ENCODE assay signal across 30 mouse cellular contexts in genomic region chr12:89376600-89376999, GRCm38 (mm10).
DNase-seq lines count a peak whose midpoint lies in the region; ATAC-seq and TF ChIP-seq lines count a peak whose summit lies in the region.
"Had no signal": no experiment of that assay in that cellular context is flagged by ENCODE, and none has a peak within 500 bp of the region (broad histone marks: within the 10 kb centered on the region; RNA-seq: fewer than 3 reads in every experiment).

No protein-coding gene starts in this region.

- H3K9ac ChIP-seq in hindbrain, embryonic 13.5 days: no peak overlapping the region
- no peak overlapping the region for H3K9ac ChIP-seq in hindbrain, embryonic 12.5 days
- H3K9ac ChIP-seq: embryonic facial prominence, embryonic 13.5 days; liver, embryonic 15.5 days; lung, embryonic 15.5 days; neural tube, embryonic 15.5 days had no signal

- no peak for TF ChIP-seq CTCF in cortical plate, adult 2 months (IDR thresholded peaks at IDR 0.05; ENCODE audit: extremely low read depth, insufficient read depth, low read length)
- no peak for TF ChIP-seq CTCF in olfactory bulb, adult 2 months (IDR thresholded peaks at IDR 0.05; ENCODE audit: insufficient read depth, low read depth, low read length)

- H3K36me3 ChIP-seq in hindbrain, embryonic 13.5 days: no peaks in the 10 kb centered on the region
- H3K36me3 ChIP-seq in hindbrain, embryonic 12.5 days: no peaks in the 10 kb centered on the region
- H3K36me3 ChIP-seq: embryonic facial prominence, embryonic 13.5 days; G1E; heart, embryonic 10.5 days; limb, embryonic 10.5 days; liver, embryonic 15.5 days; lung, embryonic 15.5 days; neural tube, embryonic 15.5 days had no signal

- no peak for ATAC-seq in hindbrain, embryonic 13.5 days (ENCODE audit: low FRiP score)
- ATAC-seq in hindbrain, embryonic 12.5 days (ENCODE audit: low FRiP score): no peak
- ATAC-seq: inflammation-experienced regulatory T-cells, adult 6 months; Patski had no signal

- intact Hi-C loops in left cerebral cortex, postnatal 14 days (cut with DNase I): loop anchor here (5.0 kb wide), 1 partner anchor 44 kb away; no protein-coding TSS in a partner anchor
- intact Hi-C loops in left cerebral cortex, postnatal 4 days (cut with DNase I): loop anchor here (10.0 kb wide), 1 partner anchor 242 kb away; no protein-coding TSS in a partner anchor

- WGBS in hindbrain, embryonic 13.5 days: 70% methylated on average over 1 of the region's 1 CpGs
- 86% methylated on average over 1 of the region's 1 CpGs for WGBS in hindbrain, embryonic 12.5 days
- 16% methylated on average over 1 of the region's 1 CpGs for WGBS in olfactory bulb, adult 2 months

- no peak overlapping the region for H3K4me3 ChIP-seq in hindbrain, embryonic 13.5 days
- H3K4me3 ChIP-seq in hindbrain, embryonic 12.5 days: no peak overlapping the region
- no peak overlapping the region for H3K4me3 ChIP-seq in cortical plate, adult 2 months (ENCODE audit: insufficient read depth, low read length)
- H3K4me3 ChIP-seq in olfactory bulb, adult 2 months (ENCODE audit: insufficient read depth, low read depth, low read length): no peak overlapping the region
- H3K4me3 ChIP-seq: embryonic facial prominence, embryonic 13.5 days; erythroblast, embryonic 14.5 days; heart, embryonic 10.5 days; limb, embryonic 10.5 days; liver, embryonic 15.5 days; lung, embryonic 15.5 days; neural tube, embryonic 15.5 days had no signal

- DNase-seq in left cerebral cortex, postnatal 14 days (ENCODE audit: low spot score in 2 of 2): peak; percentile 22 to 41
- DNase-seq in left cerebral cortex, postnatal 4 days: no peak
- DNase-seq in yolk sac, embryonic 10.5 days (ENCODE audit: low spot score): no peak
- DNase-seq: adrenal gland, adult 2 months; B cell, adult 2 months; cerebellum, adult 11-12 months; cerebellum, postnatal 25 days; embryo, embryonic 11 days; gastrocnemius, postnatal 10 days; heart, postnatal 4 days; kidney, adult 18-20 months; kidney, postnatal 4 days; liver; lung, postnatal 4 days had no signal

- H3K27me3 ChIP-seq in hindbrain, embryonic 13.5 days: no peaks in the 10 kb centered on the region
- H3K27me3 ChIP-seq in hindbrain, embryonic 12.5 days: no peaks in the 10 kb centered on the region
- H3K27me3 ChIP-seq: CH12.LX; embryonic facial prominence, embryonic 13.5 days; liver, embryonic 15.5 days; lung, embryonic 15.5 days; neural tube, embryonic 15.5 days; Patski had no signal

- H3K4me1 ChIP-seq in hindbrain, embryonic 13.5 days (replicated peaks): peaks cover 14% of the 10 kb centered on the region
- no peaks in the 10 kb centered on the region for H3K4me1 ChIP-seq in hindbrain, embryonic 12.5 days
- peaks cover 2% of the 10 kb centered on the region; the same call in 1 of the 2 replicates for H3K4me1 ChIP-seq in cortical plate, adult 2 months (ENCODE audit: control insufficient read depth, insufficient read depth, low read length)
- peaks cover 4% of the 10 kb centered on the region; the same call in 1 of the 2 replicates for H3K4me1 ChIP-seq in olfactory bulb, adult 2 months (ENCODE audit: control insufficient read depth, insufficient read depth, low read length)
- H3K4me1 ChIP-seq: embryonic facial prominence, embryonic 13.5 days; limb, embryonic 10.5 days; liver, embryonic 15.5 days; lung, embryonic 15.5 days had no signal

- no peak overlapping the region for H3K4me2 ChIP-seq in hindbrain, embryonic 13.5 days
- H3K4me2 ChIP-seq in hindbrain, embryonic 12.5 days (replicated peaks): no peak overlapping the region
- H3K4me2 ChIP-seq: embryonic facial prominence, embryonic 13.5 days; liver, embryonic 15.5 days; lung, embryonic 15.5 days; neural tube, embryonic 15.5 days had no signal

- TF ChIP-seq POLR2A in cortical plate, adult 2 months (IDR thresholded peaks at IDR 0.05; ENCODE audit: extremely low read depth, insufficient read depth, low read length): no peak
- TF ChIP-seq POLR2A in olfactory bulb, adult 2 months (IDR thresholded peaks at IDR 0.05; ENCODE audit: insufficient read depth, low read depth, low read length): no peak

- H3K9me3 ChIP-seq in hindbrain, embryonic 13.5 days: no peaks in the 10 kb centered on the region
- no peaks in the 10 kb centered on the region for H3K9me3 ChIP-seq in hindbrain, embryonic 12.5 days (replicated peaks)
- H3K9me3 ChIP-seq: embryonic facial prominence, embryonic 13.5 days; G1E; heart, embryonic 10.5 days; limb, embryonic 10.5 days; liver, embryonic 15.5 days; lung, embryonic 15.5 days; neural tube, embryonic 15.5 days had no signal

- peak overlapping the region; percentile 67 for H3K27ac ChIP-seq in hindbrain, embryonic 13.5 days
- H3K27ac ChIP-seq in hindbrain, embryonic 12.5 days: no peak overlapping the region
- peak overlapping the region; percentile 84 for H3K27ac ChIP-seq in cortical plate, adult 2 months (ENCODE audit: insufficient read depth, low read length)
- peak overlapping the region; percentile 54; the same call in 1 of the 2 replicates for H3K27ac ChIP-seq in olfactory bulb, adult 2 months (ENCODE audit: insufficient read depth, low read depth, low read length)
- H3K27ac ChIP-seq: embryonic facial prominence, embryonic 13.5 days; heart, embryonic 10.5 days; limb, embryonic 10.5 days; liver, embryonic 15.5 days; lung, embryonic 15.5 days; stomach, postnatal 0 days had no signal

Comparison
In these comparisons a context has a peak if more than half of its experiments do, and no peak if none do; other contexts are left out.
1. DNase-seq: peak in left cerebral cortex, postnatal 14 days (2 of 2); none in left cerebral cortex, postnatal 4 days (single experiment) and yolk sac, embryonic 10.5 days (single experiment).